Mouse (Mus musculus) hindbrain, embryonic 13.5 days (tissue): ENCODE measurements around the gene Aldh9a1. TPM values are rescaled to one million over a fixed set of nuclear protein-coding genes. Genes with fewer than 3 reads are reported as not detected.

Experiments
- ATAC-seq: fragments of 200-750 bp; cut with Nextera tagmentation; 2 replicates; pipeline ENCODE4 v1.8.0; 2017; ENCODE audit warnings: moderate TSS enrichment; ENCODE audit not compliant: low FRiP score
- H3K27ac ChIP-seq: fragments of 300-500 bp; sonication (generic); 2 replicates; pipeline ENCODE4 v1.5.1; 2015; ENCODE audit warnings: inconsistent platforms, mild to moderate bottlenecking, moderate library complexity
- H3K27me3 ChIP-seq: fragments of 300-500 bp; sonication (generic); 2 replicates; pipeline ENCODE4 v1.6.1; 2015; ENCODE audit warnings: mild to moderate bottlenecking, inconsistent platforms
- H3K36me3 ChIP-seq: fragments of 300-500 bp; sonication (generic); 2 replicates; pipeline ENCODE4 v1.6.1; 2015; ENCODE audit warnings: mild to moderate bottlenecking, inconsistent platforms
- H3K4me1 ChIP-seq: fragments of 300-500 bp; sonication (generic); replicated peaks from 2 replicates; pipeline ENCODE4 v1.6.1; 2015; ENCODE audit warnings: inconsistent platforms
- H3K4me2 ChIP-seq: fragments of 300-500 bp; sonication (generic); 2 replicates; pipeline ENCODE4 v1.6.1; 2015; ENCODE audit warnings: inconsistent platforms, mild to moderate bottlenecking, moderate library complexity
- H3K4me3 ChIP-seq: fragments of 300-500 bp; sonication (generic); 2 replicates; pipeline ENCODE4 v1.5.1; 2015; ENCODE audit warnings: mild to moderate bottlenecking, inconsistent platforms
- H3K9ac ChIP-seq: fragments of 300-500 bp; sonication (generic); 2 replicates; pipeline ENCODE4 v1.6.1; 2015; ENCODE audit warnings: mild to moderate bottlenecking, inconsistent platforms
- H3K9me3 ChIP-seq: fragments of 300-500 bp; sonication (generic); 2 replicates; pipeline ENCODE4 v1.6.1; 2016; ENCODE audit warnings: inconsistent platforms
- WGBS: fragments of 180-500 bp; shearing (Covaris S2); methylation state at CpG from one replicate; pipeline ENCODE4 v1.1.7; 2015; 5-methylcytosine and 5-hydroxymethylcytosine counted together
- polyA plus RNA-seq: library from polyadenylated mRNA; unstranded; fragments of >200 nt; fragmentation: Nextera tagmentation; extraction: Ambion mirVana; gene quantifications from 2 replicates; pipeline ENCODE4 v1.2.1, GENCODE M21; 2015

Aldh9a1 gene
- polyA plus RNA-seq = 31.1 and 33.0 TPM in 2 replicates

GRCm38 (mm10) chr1:167349815-167350596 lies at the start of gene Aldh9a1:
Gene Aldh9a1, plus strand, starts transcription at chr1:167349991.
- Histone ChIP-seq H3K4me3 (peak within 1 kb of the TSS; percentile 66), H3K9me3 (no peaks in the 10 kb centered on the region), H3K9ac (peak within 1 kb of the TSS; percentile 84), H3K4me1 (peaks cover 10% of the 10 kb centered on the region), H3K36me3 (0 out of 2 replicates have a peak, but pooled peaks cover 8% of the 10 kb centered on the region), H3K27ac (peak within 1 kb of the TSS; percentile 86), H3K27me3 (no peaks in the 10 kb centered on the region), H3K4me2 (peak within 1 kb of the TSS; percentile 80)
- peak; percentile 97 for ATAC-seq
- WGBS = under 1% methylated on average over 55 of the region's 55 CpGs

- Histone ChIP-seq H3K27ac (no peak overlapping the region), H3K4me2 (no peak overlapping the region), H3K4me1 (peaks cover 6% of the 10 kb centered on the region), H3K4me3 (no peak overlapping the region), H3K9ac (no peak overlapping the region), H3K36me3 (no peaks in the 10 kb centered on the region), H3K27me3 (no peaks in the 10 kb centered on the region), H3K9me3 (no peaks in the 10 kb centered on the region)
- no peak for ATAC-seq
- 83% methylated on average over 2 of the region's 2 CpGs for WGBS
Observed at GRCm38 (mm10) chr1:167300122-167300521, 49.7 kb upstream of the Aldh9a1 start.

GRCm38 (mm10) chr1:167305501-167306137 lies 44.2 kb upstream of the Aldh9a1 start:
- Histone ChIP-seq H3K9ac (no peak overlapping the region), H3K9me3 (no peaks in the 10 kb centered on the region), H3K4me1 (peaks cover 13% of the 10 kb centered on the region), H3K4me3 (no peak overlapping the region), H3K4me2 (no peak overlapping the region), H3K27me3 (no peaks in the 10 kb centered on the region), H3K27ac (no peak overlapping the region), H3K36me3 (peaks cover 3% of the 10 kb centered on the region)
- 64% methylated on average over 7 of the region's 7 CpGs for WGBS
- ATAC-seq = no peak

- Histone ChIP-seq H3K27ac (no peak overlapping the region), H3K36me3 (peaks cover 3% of the 10 kb centered on the region), H3K4me2 (no peak overlapping the region), H3K4me1 (peaks cover 13% of the 10 kb centered on the region), H3K9ac (no peak overlapping the region), H3K9me3 (no peaks in the 10 kb centered on the region), H3K27me3 (no peaks in the 10 kb centered on the region), H3K4me3 (no peak overlapping the region)
- 74% methylated on average over 5 of the region's 5 CpGs for WGBS
- no peak for ATAC-seq
Observed at GRCm38 (mm10) chr1:167306451-167307240, 43.1 kb upstream of the Aldh9a1 start.

GRCm38 (mm10) chr1:167307674-167308073 lies 42.1 kb upstream of the Aldh9a1 start:
- no peaks in the 10 kb centered on the region for H3K27me3 ChIP-seq
- peaks cover 8% of the 10 kb centered on the region for H3K36me3 ChIP-seq
- WGBS = 68% methylated on average over 11 of the region's 11 CpGs
- H3K27ac ChIP-seq = peak overlapping the region; percentile 95
- no peak for ATAC-seq
- peaks cover 13% of the 10 kb centered on the region for H3K4me1 ChIP-seq
- H3K9me3 ChIP-seq = no peaks in the 10 kb centered on the region
- H3K4me2 ChIP-seq = peak overlapping the region; percentile 82
- H3K4me3 ChIP-seq = peak overlapping the region; percentile 81
- H3K9ac ChIP-seq = peak overlapping the region; percentile 89

GRCm38 (mm10) chr1:167308261-167309054 lies 41.3 kb upstream of the Aldh9a1 start, which contains the start of gene Tmco1:
Gene Tmco1, plus strand, starts transcription at chr1:167308378.
- no peaks in the 10 kb centered on the region for H3K9me3 ChIP-seq
- H3K4me1 ChIP-seq = peaks cover 13% of the 10 kb centered on the region
- H3K27me3 ChIP-seq = no peaks in the 10 kb centered on the region
- peak; percentile 98 for ATAC-seq
- H3K27ac ChIP-seq = peak within 1 kb of the TSS; percentile 95
- peak within 1 kb of the TSS; percentile 81 for H3K4me3 ChIP-seq
- peak within 1 kb of the TSS; percentile 89 for H3K9ac ChIP-seq
- under 1% methylated on average over 81 of the region's 82 CpGs for WGBS
- H3K4me2 ChIP-seq = peak within 1 kb of the TSS; percentile 82
- H3K36me3 ChIP-seq = peaks cover 13% of the 10 kb centered on the region

- H3K4me1 ChIP-seq = peaks cover 13% of the 10 kb centered on the region
- peaks cover 33% of the 10 kb centered on the region for H3K36me3 ChIP-seq
- no peak overlapping the region for H3K27ac ChIP-seq
- H3K4me2 ChIP-seq = no peak overlapping the region
- no peak for ATAC-seq
- H3K9me3 ChIP-seq = no peaks in the 10 kb centered on the region
- no peak overlapping the region for H3K4me3 ChIP-seq
- no peak overlapping the region for H3K9ac ChIP-seq
- no peaks in the 10 kb centered on the region for H3K27me3 ChIP-seq
Observed at GRCm38 (mm10) chr1:167312367-167312766, 37.4 kb upstream of the Aldh9a1 start.

- no peak overlapping the region for H3K27ac ChIP-seq
- H3K4me3 ChIP-seq = no peak overlapping the region
- peaks cover 9% of the 10 kb centered on the region for H3K4me1 ChIP-seq
- no peaks in the 10 kb centered on the region for H3K27me3 ChIP-seq
- no peak for ATAC-seq
- no peak overlapping the region for H3K4me2 ChIP-seq
- 87% methylated on average over 4 of the region's 4 CpGs for WGBS
- H3K36me3 ChIP-seq = peaks cover 42% of the 10 kb centered on the region
- H3K9me3 ChIP-seq = no peaks in the 10 kb centered on the region
- no peak overlapping the region for H3K9ac ChIP-seq
Observed at GRCm38 (mm10) chr1:167313220-167313619, 36.6 kb upstream of the Aldh9a1 start.

- 96% methylated on average over 6 of the region's 6 CpGs for WGBS
- ATAC-seq = no peak
Observed at GRCm38 (mm10) chr1:167321691-167322090, 28.1 kb upstream of the Aldh9a1 start.

GRCm38 (mm10) chr1:167328776-167329175 lies 21.0 kb upstream of the Aldh9a1 start:
- Histone ChIP-seq H3K4me1 (no peaks in the 10 kb centered on the region), H3K27ac (no peak overlapping the region), H3K9ac (no peak overlapping the region), H3K36me3 (peaks cover 62% of the 10 kb centered on the region), H3K4me2 (no peak overlapping the region), H3K27me3 (no peaks in the 10 kb centered on the region), H3K4me3 (no peak overlapping the region), H3K9me3 (no peaks in the 10 kb centered on the region)
- no peak for ATAC-seq
- WGBS = 85% methylated on average over 6 of the region's 6 CpGs

More at GRCm38 (mm10) chr1:167321691-167322090, 28.1 kb upstream of the Aldh9a1 start:
- no peak overlapping the region for H3K4me3 ChIP-seq
- H3K27me3 ChIP-seq = no peaks in the 10 kb centered on the region
- H3K27ac ChIP-seq = no peak overlapping the region
- peaks cover 81% of the 10 kb centered on the region for H3K36me3 ChIP-seq
- H3K4me1 ChIP-seq = no peaks in the 10 kb centered on the region
- H3K4me2 ChIP-seq = no peak overlapping the region
- H3K9me3 ChIP-seq = no peaks in the 10 kb centered on the region
- H3K9ac ChIP-seq = no peak overlapping the region

- peaks cover 52% of the 10 kb centered on the region for H3K36me3 ChIP-seq
- WGBS = 92% methylated on average over 8 of the region's 8 CpGs
- no peak overlapping the region for H3K9ac ChIP-seq
- H3K4me3 ChIP-seq = no peak overlapping the region
- H3K27me3 ChIP-seq = no peaks in the 10 kb centered on the region
- no peaks in the 10 kb centered on the region for H3K4me1 ChIP-seq
- H3K27ac ChIP-seq = no peak overlapping the region
- no peaks in the 10 kb centered on the region for H3K9me3 ChIP-seq
- ATAC-seq = no peak
- H3K4me2 ChIP-seq = no peak overlapping the region
Observed at GRCm38 (mm10) chr1:167331106-167331505, 18.7 kb upstream of the Aldh9a1 start.
